Mouse (Mus musculus) CD4-positive naive resting alpha-beta T cell, adult 76 days (primary cell): Measurements from ENCODE around the gene Met. TPM values are rescaled to one million over a fixed set of nuclear protein-coding genes. Genes with fewer than 3 reads are reported as not detected.

Source experiments
- total RNA-seq: library from RNA; stranded (reverse); gene quantifications from one replicate; pipeline ENCODE4 v1.2.4, GENCODE M21; 2023

Gene Met
- 0.82 TPM for total RNA-seq

DNA sequence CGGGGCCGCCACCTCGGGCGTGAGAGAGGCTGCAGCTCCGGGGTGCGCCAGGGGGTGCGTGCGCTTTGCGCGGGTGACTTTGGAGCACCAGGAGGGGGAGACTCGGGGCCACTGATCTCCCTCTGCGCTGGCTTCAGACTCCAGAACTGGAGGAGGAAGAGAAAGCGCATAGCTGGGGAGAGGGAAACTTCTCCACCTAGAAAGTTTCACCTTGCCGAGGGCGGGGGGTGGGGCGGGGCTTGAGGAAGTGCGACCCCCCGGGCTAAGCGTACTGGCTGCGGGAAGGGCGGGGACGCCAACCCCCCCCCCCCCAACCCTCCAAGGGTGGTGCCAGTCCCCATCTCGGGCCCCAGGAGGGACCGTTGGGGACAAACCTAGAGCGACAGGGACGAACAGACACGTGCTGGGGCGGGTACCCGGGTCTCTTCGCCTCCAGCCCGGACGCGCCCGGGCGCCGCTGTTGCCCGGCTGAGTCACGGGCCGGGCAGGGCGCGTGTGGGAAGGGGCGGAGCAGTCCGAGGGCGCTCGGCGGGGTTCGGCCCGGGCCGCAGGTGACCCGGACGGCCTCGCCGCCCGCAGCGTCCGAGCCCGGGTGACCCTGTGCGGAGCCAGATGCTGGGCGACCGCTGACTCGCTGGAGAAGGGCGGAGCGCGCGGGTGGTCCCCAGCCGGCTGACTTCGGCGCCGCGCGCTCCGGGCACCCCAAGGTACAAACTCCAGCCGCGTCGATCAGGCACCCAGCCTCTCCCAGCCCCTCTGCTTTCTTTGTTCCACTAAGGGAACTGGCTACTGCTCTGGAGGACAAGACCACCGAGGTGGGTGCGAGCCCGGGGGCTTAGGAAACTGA, at the start of gene Met:
Gene Met, plus strand, starts transcription at position 367 of the 847 bp plus-strand sequence.

Other genes with a start within 250 kb of the Met start
- gene Cav2, start 182.6 kb upstream of the Met start, total RNA-seq = 0.88 TPM
- not detected for gene Cav1, start 157.5 kb upstream of the Met start, total RNA-seq
- gene Capza2, start 172.4 kb downstream of the Met start, total RNA-seq = 145 TPM
- 11.7 TPM for gene St7, start 229.1 kb downstream of the Met start, total RNA-seq